Mouse (Mus musculus): Measurements from ENCODE around the gene Fam3b. TPM values are rescaled to one million over a fixed set of nuclear protein-coding genes. Genes with fewer than 3 reads are reported as not detected.

The Fam3b gene
- 1.4 TPM in 1 of 2 replicates, not detected in the other for total RNA-seq (2017)

DNA sequence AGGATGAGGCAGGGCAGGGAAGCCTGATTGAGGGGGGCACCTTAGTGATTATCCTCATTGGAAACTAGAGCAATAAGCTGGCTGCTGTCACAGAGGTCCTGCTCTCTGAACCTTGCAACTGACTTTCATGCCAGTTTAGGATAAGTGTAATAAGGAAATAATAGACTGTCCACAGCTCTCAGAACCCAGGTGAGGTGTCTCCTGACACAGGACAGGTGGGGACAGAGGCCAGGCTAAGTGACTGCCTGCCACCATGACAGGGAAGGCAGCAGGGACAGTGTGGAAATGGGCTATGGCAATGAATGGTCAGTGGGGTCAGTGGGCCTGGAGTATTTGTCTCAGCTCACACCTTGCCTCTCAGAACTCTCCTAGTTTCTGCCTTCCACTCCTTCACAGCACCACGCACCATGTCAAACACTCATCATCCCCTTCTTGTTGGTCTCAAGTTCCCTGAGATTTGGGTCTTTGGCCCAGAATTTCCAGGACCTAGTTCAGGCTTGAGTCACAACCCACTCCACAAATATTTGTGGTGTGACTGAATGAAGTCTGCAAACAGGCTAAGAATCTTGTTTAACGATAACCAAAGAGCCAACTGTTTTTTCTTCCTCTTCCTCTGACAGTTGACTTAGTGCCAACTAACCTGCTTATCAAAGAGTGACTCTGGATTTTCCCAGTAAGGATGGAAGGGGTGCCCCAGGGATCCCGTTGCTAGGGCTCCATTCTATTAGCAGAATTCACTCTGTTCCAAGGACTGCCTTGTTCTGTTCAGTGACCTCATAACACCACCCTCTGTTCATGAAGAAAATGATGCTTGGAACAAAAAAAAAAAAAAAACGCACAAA, at the start of gene Fam3b:
Gene Fam3b (minus strand): TSS at position 718 of the 842 bp plus-strand sequence.
- ATAC-seq (replicated peaks in 1 of 2; ENCODE audit: insufficient read depth in 1 of 2, low FRiP score in 2 of 2, low TSS enrichment in 1 of 2, low read depth in 1 of 2, poor library complexity in 2 of 2, severe bottlenecking in 2 of 2), result 0 out of 4 replicates have a peak, but pooled peaks of 1 of the 2 experiments have one; percentile 12

DNA sequence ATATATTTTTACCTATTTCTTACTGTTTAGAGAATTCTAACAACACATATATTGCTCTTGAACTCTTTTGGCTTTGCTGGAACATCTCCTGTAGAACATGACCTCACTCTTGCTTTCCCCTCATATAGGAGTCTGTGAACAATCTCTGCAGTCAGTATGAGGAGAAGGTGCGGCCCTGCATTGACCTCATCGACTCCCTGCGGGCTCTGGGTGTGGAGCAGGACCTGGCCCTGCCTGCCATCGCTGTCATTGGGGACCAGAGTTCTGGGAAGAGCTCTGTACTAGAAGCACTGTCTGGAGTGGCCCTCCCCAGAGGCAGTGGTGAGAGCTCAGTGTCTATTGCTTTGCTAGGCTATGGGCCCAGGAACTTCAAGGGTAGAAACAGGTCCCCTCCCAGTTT, 29.7 kb upstream of the Fam3b start:
- ATAC-seq (replicated peaks in 1 of 2; ENCODE audit: insufficient read depth in 1 of 2, low FRiP score in 2 of 2, low TSS enrichment in 1 of 2, low read depth in 1 of 2, poor library complexity in 2 of 2, severe bottlenecking in 2 of 2), result no peak

GRCm38 (mm10) chr16:97536859-97537258, 22.2 kb upstream of the Fam3b start:
- ATAC-seq (replicated peaks in 1 of 2; ENCODE audit: insufficient read depth in 1 of 2, low FRiP score in 2 of 2, low TSS enrichment in 1 of 2, low read depth in 1 of 2, poor library complexity in 2 of 2, severe bottlenecking in 2 of 2), result no peak

DNA sequence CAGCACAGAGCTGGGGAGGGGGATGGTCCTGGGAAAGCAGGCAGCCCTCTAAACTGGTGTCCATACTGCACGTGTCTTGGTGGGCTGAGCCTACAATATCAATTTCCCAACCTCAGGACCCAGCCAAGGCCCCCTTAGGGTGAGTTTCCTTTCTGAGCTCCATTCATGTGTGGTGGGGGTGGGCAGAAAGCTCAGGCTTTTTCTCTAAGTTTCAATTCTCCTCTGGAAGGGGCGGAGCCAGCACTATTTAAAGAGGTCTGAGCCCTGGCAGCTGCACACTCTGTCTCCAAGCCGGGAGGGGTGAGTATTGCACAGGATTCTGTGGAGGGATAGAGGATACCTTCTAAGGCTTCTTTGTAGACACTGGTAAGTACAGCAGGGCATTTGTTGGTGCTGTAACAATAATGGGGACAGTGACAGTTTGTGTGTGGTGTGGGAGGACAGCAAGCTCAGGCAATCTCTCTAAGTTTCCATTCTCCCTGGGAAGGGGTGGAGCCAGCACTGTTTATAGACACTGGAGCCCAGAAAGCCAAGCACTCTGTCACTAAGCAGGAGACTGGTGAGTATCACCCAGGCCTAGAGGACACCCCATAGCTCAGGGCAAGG, 21.3 kb upstream of the Fam3b start:
- ATAC-seq (replicated peaks in 1 of 2; ENCODE audit: insufficient read depth in 1 of 2, low FRiP score in 2 of 2, low TSS enrichment in 1 of 2, low read depth in 1 of 2, poor library complexity in 2 of 2, severe bottlenecking in 2 of 2), result peak; percentile 61 to 62; a peak in 3 of 4 replicates

DNA sequence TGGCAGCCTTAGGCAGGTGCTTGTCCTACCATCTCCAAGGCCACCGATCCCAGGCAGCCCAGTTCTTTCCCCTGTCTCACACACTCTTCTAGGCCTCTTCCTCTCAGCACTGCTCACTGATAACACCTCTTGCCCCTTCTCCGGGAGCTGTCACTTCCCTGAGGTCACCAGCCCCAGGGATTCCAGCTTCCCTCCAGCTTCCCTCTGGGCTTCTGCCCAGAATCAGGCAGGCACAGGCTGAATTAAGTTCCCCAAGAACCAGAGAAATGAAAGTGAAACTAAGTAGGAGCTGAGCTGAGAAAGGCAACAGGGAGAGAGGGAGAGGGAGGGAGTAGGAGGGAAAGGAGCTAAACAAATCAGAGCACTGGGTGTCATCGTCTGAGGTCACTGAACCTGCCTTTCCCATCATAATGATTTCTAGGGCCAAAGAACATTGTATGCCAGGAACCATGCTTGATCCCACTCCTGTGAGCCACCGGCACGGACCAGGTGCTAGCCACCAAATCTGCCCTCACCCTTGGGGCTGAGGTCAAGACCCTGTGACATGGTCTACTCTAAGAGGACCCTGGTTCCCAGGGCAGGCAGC, 20.4 kb upstream of the Fam3b start:
- ATAC-seq (replicated peaks in 1 of 2; ENCODE audit: insufficient read depth in 1 of 2, low FRiP score in 2 of 2, low TSS enrichment in 1 of 2, low read depth in 1 of 2, poor library complexity in 2 of 2, severe bottlenecking in 2 of 2), result peak; percentile 70 to 80

- no peak for ATAC-seq (replicated peaks in 1 of 2; ENCODE audit: insufficient read depth in 1 of 2, low FRiP score in 2 of 2, low TSS enrichment in 1 of 2, low read depth in 1 of 2, poor library complexity in 2 of 2, severe bottlenecking in 2 of 2)
These were observed 19.8 kb upstream of the Fam3b start for GRCm38 (mm10) chr16:97534448-97534847.

GRCm38 (mm10) chr16:97533751-97534150, 19.1 kb upstream of the Fam3b start:
- no peak for ATAC-seq (replicated peaks in 1 of 2; ENCODE audit: insufficient read depth in 1 of 2, low FRiP score in 2 of 2, low TSS enrichment in 1 of 2, low read depth in 1 of 2, poor library complexity in 2 of 2, severe bottlenecking in 2 of 2)

DNA sequence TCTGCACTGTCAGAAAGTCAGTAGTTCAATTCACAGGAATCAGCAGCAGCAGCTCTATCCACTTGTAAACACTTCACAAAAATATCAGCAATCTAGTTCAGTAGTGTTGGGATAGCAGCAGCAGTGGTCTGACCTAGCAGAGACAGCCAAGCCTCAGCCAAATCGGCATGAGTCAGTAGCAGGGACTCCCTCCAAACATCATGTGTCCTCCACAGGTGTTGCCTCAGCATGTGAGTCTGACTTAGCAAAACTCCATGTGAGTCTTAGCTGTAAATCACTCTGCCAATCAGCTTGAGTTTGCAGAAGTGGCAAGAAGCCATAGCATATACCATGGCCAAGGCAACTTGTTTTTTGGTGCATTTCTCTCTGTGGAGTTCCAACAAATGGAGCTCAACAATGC, 18.5 kb upstream of the Fam3b start:
- ATAC-seq (replicated peaks in 1 of 2; ENCODE audit: insufficient read depth in 1 of 2, low FRiP score in 2 of 2, low TSS enrichment in 1 of 2, low read depth in 1 of 2, poor library complexity in 2 of 2, severe bottlenecking in 2 of 2), result no peak

GRCm38 (mm10) chr16:97529241-97529640, 14.6 kb upstream of the Fam3b start:
- no peak for ATAC-seq (replicated peaks in 1 of 2; ENCODE audit: insufficient read depth in 1 of 2, low FRiP score in 2 of 2, low TSS enrichment in 1 of 2, low read depth in 1 of 2, poor library complexity in 2 of 2, severe bottlenecking in 2 of 2)

GRCm38 (mm10) chr16:97523024-97523423, 8.4 kb upstream of the Fam3b start:
- ATAC-seq (replicated peaks in 1 of 2; ENCODE audit: insufficient read depth in 1 of 2, low FRiP score in 2 of 2, low TSS enrichment in 1 of 2, low read depth in 1 of 2, poor library complexity in 2 of 2, severe bottlenecking in 2 of 2), result peak; percentile 62 to 67; a peak in 3 of 4 replicates

- no peak for ATAC-seq (replicated peaks in 1 of 2; ENCODE audit: insufficient read depth in 1 of 2, low FRiP score in 2 of 2, low TSS enrichment in 1 of 2, low read depth in 1 of 2, poor library complexity in 2 of 2, severe bottlenecking in 2 of 2)
These were observed 7.4 kb upstream of the Fam3b start for GRCm38 (mm10) chr16:97521983-97522382.

DNA sequence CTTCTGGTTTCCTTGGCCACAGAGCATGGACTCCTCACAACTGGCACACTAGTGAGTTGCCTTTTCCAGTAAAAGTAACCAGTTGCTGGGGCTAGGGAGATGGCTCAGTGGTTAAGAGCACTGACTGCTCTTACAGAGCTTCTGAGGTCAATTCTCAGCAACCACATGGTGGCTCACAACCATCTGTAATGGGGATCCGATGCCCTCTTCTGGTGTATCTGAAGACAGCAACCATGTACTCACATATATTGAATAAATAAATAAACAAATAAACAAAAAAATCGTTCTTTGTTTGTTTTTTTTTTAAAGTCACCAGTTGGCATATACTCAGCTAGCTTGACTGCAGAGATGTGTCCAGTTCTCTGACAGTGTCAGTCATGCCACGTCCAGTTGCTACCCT, 1.7 kb upstream of the Fam3b start:
- no peak for ATAC-seq (replicated peaks in 1 of 2; ENCODE audit: insufficient read depth in 1 of 2, low FRiP score in 2 of 2, low TSS enrichment in 1 of 2, low read depth in 1 of 2, poor library complexity in 2 of 2, severe bottlenecking in 2 of 2)

- peak; percentile 7 to 12; a peak in 1 of 4 replicates for ATAC-seq (replicated peaks in 1 of 2; ENCODE audit: insufficient read depth in 1 of 2, low FRiP score in 2 of 2, low TSS enrichment in 1 of 2, low read depth in 1 of 2, poor library complexity in 2 of 2, severe bottlenecking in 2 of 2)
These were observed 2.3 kb downstream of the Fam3b start for GRCm38 (mm10) chr16:97512347-97512751.

GRCm38 (mm10) chr16:97511495-97511894, 3.1 kb downstream of the Fam3b start:
- ATAC-seq (replicated peaks in 1 of 2; ENCODE audit: insufficient read depth in 1 of 2, low FRiP score in 2 of 2, low TSS enrichment in 1 of 2, low read depth in 1 of 2, poor library complexity in 2 of 2, severe bottlenecking in 2 of 2), result no peak

DNA sequence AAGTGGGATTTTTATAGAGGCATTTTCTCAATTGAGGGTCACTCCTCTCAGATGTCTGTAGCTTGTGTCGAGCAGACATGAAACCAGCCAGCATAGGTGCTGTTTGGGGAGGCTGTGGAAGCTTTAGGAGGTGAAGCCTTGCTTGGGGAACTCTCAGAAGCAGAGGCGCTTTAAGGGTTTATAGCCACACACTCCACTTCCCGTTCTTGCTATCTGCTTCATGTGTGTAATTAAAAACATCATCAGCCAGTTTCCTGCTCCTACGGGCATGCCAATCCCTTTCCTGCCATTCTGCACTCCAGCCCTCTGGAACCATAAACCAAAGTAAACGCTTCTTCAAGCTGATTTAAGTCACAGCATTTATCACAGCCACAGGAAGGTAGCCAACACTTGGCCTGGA, 3.8 kb downstream of the Fam3b start:
- no peak; a peak in 1 of 4 replicates for ATAC-seq (replicated peaks in 1 of 2; ENCODE audit: insufficient read depth in 1 of 2, low FRiP score in 2 of 2, low TSS enrichment in 1 of 2, low read depth in 1 of 2, poor library complexity in 2 of 2, severe bottlenecking in 2 of 2)

- ATAC-seq (replicated peaks in 1 of 2; ENCODE audit: insufficient read depth in 1 of 2, low FRiP score in 2 of 2, low TSS enrichment in 1 of 2, low read depth in 1 of 2, poor library complexity in 2 of 2, severe bottlenecking in 2 of 2), result no peak
These were observed 6.8 kb downstream of the Fam3b start for GRCm38 (mm10) chr16:97507783-97508182.

DNA sequence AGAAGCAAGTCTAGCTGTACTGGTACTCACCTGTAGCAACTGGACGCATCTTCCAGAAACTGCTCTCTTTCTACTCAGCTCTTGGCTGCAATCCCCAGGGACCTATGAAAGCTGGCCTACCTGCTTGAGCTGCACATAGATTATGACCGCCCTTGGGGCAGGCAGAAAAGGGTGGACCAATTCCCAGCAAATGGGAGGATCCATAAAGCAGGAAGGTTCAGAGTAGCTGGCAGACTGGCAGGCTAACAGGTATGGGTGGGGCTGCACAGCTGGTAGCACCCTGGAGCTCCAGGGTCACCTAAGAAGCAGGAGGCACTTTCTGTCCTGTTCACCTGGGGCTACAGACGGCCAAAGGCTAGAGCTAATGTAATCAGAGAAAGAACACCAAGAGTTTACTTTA, 9.8 kb downstream of the Fam3b start:
- ATAC-seq (replicated peaks in 1 of 2; ENCODE audit: insufficient read depth in 1 of 2, low FRiP score in 2 of 2, low TSS enrichment in 1 of 2, low read depth in 1 of 2, poor library complexity in 2 of 2, severe bottlenecking in 2 of 2), result no peak

GRCm38 (mm10) chr16:97503849-97504248, 10.8 kb downstream of the Fam3b start:
- 0 out of 4 replicates have a peak, but pooled peaks have one; percentile 12 to 32 for ATAC-seq (replicated peaks in 1 of 2; ENCODE audit: insufficient read depth in 1 of 2, low FRiP score in 2 of 2, low TSS enrichment in 1 of 2, low read depth in 1 of 2, poor library complexity in 2 of 2, severe bottlenecking in 2 of 2)

Data from hematopoietic stem cell, adult 5-6 weeks (primary cell).